Mouse (Mus musculus): ENCODE measurements around the gene Mrpl4.
"Not testable (repeated sequence)": the region's sequence is repeated elsewhere in the genome, so short reads cannot be mapped to it uniquely, and the experiment has no call there.

The Mrpl4 gene

DNA sequence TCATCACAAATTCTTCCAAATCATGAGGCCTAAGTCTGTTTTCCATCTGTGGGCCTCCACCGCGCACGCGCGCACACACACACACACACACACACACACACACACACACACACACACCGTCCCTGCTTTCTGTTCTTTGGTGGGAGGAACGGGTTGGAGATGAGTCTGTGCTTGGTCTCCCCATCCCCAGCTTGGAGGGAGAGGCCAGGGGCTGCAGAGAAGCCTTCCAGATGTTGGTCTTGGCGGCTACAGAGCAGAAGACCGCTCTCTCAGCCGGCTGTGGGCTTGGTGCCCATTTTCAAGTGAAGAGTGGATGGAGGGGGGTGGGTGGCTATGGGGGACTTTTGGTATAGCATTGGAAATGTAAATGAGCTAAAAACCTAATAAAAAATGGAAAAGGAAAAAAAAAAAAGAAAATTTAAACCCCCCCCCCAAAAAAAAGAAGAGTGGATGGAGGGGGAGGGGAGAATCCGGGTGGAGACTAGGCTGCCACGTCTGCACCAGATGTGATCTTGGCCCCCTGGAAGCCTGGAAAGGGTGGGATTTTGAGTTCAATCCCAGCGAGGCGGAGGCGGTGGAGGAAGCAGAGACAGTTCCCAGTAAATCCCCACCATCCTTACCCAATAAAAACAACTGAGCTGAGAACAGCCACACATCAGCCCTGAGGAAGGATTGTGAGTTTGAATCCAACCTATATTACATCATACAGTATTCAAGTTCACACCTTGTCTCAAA is 15.4 kb upstream of the Mrpl4 start:
- DNase-seq: no peak

DNA sequence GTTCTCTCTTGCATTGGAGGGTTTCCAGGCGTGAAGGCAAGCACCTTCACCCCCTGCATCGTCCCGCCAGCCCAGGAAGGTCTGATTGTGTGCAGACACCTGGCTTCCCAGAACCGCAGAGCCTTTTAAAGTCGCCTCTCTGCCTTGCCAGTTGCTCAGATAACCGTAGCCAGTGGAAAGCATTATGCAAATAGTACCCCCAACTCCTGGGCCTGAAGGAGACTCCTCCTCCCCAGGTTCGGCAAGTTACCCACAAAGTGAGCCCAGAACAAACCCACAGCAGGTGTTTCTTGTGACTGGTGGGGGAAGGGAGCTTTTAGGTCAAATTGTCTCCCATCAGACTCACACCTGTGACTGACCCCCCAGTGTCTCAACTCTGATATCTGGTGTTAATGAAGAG is 14.6 kb upstream of the Mrpl4 start:
- DNase-seq: peak in 1 of 2 experiments; percentile 11

DNA sequence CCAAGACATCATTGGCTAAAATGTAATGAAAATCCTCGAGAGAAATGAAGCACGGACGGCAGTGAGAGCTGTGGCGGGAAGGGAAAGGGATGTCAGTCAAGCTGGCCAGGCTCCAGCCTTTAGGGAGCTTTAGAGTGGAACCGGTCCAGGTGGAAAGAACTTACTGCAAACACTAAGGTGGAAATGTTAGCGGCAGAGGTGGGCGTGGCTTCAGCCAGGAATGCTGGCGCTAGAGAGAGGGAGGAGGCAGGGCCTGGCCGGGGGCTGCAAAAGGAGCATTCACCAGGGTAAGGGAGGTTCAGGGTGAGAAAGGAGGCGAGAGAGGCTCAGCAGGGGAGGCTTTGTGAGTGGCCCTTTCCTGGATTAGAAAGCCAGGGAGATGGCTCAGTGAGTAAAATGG is 11.7 kb upstream of the Mrpl4 start:
- DNase-seq: no peak

DNA sequence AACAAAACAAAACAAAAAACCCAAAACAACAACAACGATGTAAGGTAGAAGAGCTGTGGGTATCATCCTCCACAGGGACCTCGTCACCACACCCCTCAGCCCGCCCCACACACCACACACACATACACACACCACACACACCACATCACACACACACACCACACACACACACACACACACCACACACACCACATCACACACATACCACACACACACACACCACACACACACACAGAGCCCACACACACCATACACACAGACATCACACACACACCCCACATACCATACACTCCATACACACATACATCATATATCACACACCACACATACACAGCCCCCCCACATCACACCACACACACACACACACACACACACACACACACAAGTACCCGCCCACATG is 11.0 kb upstream of the Mrpl4 start:
- DNase-seq: no peak

DNA sequence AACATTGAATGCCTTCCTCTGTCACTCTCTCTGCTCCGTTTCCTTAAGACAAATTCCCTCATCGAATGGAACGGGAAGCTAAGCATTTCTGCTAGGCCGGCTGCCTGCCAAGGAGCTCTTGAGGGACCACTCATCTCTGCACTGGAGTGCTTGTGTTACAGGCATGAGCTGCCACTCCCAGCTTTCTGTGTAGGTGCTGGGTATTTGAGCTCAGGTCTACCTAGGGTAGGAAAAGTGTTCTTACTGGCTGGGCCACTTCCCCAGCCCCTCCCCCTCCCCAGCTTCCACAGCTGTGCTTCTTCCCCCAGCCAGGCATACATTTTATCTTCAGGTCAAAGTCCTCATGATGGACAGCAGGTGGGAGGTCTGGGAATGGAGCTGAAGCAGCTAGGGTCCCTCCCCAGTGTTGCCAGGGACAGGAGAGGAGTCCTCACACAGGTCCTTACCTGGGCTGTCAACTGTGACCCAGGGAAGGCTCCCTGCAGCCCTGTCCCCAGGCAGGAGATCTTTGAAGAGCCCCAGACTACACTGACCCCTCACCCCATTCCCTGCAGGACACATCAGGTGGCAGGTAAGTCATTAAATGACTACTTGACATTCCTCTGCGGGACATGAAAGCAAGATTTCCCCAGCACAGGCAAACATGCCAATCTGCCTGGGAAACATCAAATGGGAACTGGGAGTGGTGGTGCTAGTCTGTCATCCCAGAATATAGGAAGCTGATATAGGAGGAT is 9.2 kb upstream of the Mrpl4 start:
- no peak for DNase-seq

DNA sequence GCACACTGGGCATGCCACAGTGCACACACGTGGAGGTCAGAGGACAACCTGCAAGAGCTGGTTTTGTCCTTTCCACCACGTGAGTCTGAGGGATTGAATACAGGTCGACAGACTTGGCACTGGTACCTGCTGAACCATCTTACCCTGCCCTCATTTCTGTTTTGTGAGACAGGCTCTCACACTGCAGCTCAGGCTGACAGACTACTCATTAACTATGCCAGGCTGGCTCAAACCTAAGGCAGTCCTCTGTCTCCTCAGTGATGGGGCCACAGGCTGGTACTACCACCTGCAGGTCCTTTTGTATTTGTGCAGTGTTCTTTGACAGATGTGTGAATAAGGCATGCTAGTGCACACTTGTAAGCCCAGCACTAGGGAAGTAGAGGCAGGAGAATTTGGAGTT is 7.5 kb upstream of the Mrpl4 start:
- DNase-seq: no peak

DNA sequence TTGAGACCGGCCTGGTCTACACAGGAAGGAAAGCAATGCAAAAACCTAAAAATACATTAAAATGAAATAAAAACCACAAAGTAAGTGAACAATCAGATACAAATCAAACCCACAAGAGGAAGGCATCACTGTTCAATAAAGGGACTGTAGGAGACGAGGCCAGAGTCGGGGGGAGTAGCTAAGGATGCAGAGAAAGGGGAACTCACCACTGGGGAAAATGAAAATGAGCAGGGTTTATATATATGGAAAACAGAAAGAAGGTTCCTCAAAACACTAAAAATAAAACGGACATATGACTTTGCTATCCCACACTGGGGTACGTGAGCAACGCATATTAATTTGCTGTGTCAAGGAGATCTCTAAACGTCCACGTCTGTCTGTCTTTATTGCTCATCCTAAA is 5.5 kb upstream of the Mrpl4 start:
- DNase-seq: no peak

DNA sequence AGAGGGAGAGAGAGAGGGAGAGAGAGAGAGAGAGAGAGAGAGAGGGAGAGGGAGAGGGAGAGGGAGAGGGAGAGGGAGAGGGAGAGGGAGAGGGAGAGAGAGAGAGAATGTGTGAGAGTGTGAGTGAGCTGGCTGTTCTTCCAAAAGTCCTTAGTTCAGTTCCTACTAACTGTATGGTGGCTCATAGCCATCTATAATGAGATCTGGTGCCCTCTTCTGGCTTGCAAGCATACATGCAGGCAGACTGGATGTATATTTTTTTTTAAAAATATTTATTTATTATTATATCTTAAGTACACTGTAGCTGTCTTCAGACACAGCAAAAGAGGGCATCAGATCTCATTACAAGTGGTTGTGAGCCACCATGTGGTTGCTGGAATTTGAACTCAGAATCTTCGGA is 4.2 kb upstream of the Mrpl4 start:
- DNase-seq: peak; percentile 20 to 28

DNA sequence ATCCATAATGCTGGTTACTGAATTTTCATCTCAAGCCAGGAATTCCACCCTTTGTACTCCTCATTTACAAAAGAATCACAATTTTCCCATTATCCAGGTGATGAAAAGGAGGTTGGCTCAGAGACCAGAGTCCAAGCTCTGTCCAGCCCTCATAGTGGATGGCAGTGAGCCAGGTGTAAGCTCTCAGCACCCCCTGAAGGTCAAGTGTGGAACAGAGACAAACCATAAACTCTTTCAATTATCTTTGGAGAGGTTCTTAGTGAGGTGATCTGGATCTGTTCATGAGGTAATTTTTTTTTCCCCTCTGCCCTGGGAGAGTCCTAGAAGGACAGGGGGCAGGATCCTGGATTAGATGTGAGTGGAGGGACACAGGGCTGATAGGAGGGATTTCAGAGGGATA is 1.7 kb upstream of the Mrpl4 start:
- peak in 1 of 2 experiments; percentile 22 for DNase-seq

DNA sequence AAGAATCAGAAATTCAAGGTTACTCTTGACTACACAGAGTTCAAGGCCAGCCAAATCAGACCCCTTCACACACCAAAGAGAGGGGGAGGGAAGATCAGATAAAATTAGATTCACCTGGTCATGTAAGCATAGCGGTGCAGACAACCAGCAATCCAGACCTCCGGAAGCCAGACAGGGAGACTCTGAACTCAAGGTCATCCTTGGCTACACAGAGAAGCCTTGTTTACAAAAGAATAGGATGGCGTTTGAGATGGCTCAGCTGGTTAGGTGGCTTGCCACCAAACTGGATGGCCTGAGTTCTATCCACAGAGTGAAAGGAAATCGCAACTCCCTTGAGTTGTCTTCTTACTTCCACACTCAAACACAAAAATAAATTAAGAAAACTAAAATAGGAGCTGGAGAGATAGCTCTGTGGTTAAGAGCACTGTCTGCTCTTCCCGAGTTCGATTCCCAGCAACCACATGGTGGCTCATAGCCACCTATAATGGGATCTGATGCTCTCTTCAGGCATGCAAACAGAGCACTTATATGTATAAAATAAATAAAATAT is 812 bp upstream of the Mrpl4 start:
- no peak for DNase-seq

DNA sequence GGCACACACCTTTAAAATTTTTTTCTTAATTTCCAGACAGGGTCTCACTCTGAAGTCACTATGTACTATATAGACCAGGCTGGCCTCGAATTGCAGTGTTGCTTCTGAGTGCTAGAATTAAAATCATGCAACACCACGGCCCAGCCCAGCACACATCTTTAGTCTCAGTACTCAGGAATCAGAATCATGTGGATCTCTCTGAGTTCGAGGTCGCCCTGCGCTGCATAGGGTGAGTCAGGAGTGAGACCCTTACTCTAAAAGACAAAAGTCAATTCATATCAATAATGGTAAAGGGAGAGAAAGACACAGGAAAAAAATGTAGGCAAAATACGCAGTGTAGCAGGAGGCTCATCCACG is 290 bp upstream of the Mrpl4 start:
- DNase-seq: peak in 1 of 2 experiments; percentile 14

DNA sequence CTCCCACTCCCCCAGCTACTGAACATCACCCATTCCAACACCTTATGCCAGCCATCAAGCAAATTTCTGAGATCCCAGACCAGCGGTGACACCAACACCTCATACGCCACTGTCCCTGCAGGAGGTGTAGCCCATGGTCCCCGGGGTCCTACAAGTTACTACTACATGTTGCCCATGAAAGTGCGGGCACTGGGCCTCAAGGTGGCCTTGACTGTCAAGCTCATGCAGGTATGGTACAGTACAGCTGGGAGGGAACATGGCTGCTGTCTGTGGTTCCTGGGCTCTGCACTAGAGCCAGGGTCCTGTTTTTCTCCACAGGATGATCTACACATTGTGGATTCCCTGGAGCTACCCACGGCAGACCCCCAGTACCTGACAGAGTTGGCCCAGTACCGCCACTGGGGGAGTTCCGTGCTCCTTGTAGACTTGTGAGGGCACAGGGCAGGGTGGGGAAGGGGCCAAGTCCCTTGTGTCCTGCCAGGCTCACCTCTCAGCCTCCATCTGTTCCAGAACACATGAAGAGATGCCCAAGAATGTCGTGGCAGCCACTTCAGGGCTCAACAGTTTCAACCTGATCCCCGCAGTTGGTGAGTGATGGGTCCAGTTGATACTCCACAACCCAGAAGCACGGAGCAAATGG is 4.9 kb downstream of the Mrpl4 start:
- DNase-seq: no peak

DNA sequence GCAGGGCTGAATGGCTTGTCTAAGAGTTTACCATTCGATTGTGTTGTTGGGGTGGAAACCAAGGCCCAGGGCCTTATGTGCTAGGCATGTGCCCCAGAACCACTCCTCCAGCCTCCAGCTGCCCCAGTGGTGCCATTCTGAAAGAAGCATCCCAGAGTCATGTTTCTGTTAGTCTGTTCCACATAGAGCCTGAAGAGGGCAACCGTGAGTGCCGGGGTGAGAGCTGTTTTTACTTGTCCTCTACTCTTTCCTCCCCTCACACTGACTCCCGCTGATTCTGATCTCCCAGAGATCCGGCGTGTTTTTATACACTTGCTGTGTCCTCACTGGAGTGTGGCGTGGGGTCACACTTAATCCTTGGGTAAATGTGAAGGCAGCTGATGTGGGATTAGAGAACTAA is 5.5 kb downstream of the Mrpl4 start:
- no peak for DNase-seq

DNA sequence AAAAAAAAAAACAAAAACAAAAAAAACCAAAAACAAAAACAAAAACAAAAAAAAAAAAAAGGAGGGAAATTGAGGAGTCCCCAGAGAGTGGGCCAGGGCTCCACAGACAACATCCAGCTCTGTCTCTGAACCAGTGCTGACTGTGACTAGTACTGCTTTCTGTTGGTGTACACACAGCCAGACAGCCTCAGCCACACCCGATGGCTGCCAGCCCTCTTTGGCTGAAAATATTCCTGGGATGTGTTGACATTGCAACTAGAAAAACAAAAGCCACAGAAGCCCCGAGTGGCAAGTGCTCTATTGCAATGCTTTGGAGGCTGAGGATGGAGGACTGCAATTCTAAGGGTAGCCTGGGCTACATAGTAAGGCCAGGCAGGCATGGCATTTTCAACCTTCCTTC is 7.8 kb downstream of the Mrpl4 start:
- DNase-seq: no peak

DNA sequence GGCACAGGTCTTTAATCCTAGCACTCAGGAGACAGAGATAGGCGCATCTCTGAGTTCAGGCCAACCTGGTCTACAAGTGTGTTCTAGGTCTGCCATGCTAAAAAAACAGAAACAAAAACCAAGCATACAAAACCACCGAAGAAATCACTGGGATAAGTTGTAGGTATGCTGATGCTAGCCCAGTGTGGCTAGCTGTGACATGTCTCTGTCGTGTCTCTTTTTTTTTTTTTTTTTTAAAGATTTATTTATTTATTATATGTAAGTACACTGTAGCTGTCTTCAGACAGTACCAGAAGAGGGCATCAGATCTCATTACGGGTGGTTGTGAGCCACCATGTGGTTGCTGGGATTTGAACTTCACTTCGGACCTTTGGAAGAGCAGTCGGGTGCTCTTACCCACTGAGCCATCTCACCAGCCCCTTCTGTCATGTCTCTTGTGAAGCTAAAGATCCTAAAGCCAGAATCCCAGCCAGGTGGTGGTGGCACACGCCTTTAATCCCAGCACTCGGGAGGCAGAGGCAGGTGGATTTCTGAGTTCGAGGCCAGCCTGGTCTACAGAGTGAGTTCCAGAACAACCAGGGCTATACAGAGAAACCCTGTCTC is 8.5 kb downstream of the Mrpl4 start:
- not testable (repeated sequence) for DNase-seq

DNA sequence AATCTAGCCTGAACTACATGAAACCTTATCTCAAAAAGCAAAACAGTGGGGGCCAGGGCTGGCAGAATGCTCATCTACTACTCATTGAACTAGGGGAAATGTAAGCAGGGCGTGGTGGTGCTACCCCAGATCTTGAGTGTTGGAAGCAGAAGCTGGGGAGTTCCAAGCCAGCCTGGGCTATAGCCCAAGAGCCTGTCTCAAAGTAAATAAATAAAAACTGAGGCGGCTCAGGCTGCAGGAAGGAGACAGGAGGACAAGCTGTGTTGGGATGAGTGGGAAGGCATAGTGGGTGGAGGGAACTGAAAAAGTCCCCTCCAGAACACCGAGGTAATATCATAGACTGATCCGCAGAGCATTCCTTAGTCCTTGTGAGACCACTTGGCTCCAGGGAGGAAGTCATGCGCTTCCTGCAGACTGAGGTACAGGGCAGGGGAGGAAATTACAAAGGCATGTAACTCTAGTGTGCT is 9.3 kb downstream of the Mrpl4 start:
- DNase-seq: no peak

DNA sequence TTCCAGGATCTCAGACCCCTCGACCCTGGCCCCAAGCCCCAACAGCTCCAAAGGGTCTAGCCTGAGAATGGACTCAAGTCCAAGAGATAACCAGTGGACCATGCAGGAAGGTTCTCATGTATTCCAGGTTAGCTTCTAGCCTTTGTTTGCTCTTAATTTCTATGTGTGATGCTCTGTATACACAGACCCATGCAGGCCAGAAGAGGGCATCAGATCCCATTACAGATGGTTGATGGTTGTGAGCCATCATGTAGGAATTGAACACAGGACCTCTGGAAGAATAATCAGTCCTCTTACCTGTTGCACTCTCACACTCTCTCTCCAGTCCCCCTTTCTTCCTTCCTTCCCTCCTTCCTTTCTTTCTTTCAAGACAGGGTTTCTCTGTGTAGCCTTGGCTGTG is 9.8 kb downstream of the Mrpl4 start:
- peak in 1 of 2 experiments; percentile 12 for DNase-seq

DNA sequence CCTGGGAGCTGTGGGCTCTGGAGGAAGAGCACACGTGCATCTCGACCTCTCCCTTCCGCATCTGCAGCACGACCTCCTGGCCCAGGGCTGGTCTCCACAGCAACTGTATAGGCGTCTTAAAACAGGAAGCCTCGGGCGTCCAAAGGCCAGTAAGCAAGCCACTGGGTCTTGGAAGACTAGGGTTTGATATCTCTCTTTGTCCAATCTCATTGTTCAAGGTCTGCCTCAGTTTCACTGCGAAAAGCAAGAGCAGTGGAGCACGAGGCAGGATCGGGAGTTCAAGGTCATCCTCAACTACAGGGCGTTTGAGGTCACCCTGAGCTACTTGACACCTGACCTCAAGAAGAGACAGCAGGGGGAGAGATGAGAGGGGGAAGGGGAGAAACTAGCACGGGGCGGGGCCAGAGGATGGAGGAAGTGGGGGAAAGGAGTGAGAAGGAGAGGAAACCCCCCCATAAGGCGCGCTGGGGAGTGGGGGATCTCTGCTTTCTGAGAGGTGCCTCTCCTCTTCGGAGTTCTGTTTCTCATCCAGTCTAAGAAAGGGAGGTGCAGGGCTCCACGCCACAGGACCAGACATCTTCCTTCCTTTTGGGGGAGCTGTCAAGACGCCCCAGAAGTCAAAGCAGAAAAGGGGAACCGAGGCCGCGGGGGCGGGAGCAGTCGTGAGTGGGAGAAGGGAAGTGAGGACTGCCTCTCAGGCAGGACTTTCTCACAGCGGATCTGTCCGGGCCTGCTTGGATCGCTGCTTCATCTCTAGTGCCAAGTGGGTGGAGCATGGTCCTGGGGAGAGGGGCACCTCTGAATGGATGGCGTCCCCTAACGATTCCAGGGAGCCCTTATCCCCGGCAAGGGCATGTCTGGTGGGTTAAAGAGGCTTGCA is 12.4 kb downstream of the Mrpl4 start:
- peak; percentile 91 to 93 for DNase-seq

DNA sequence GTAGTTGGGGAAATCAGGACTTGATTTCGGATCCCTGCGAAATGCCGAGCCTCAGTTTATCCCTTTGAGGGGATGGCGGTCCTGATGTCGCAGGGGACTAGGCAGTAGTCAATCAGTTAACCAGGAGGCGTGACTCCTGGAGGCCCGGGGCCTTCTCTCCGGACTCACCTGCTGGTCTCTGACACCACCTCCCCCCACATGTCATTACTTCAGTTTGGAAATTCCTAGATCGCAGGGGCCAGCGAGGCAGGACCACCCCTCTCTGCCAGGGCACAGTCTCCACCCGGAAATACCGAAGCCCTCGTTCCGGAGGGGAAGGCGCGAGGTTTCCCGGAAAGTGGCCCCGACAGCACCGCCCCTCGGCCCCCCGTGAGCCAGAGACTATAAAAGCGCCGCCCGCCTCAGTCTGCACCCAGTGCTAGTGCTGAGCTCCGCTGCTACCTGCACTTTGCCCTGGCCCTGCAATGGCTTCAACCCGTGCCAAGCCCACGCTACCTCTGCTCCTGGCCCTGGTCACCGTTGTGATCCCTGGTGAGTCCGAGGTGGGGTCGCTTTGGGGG is 13.1 kb downstream of the Mrpl4 start, which contains the start of gene Icam1:
Gene Icam1, plus strand, starts transcription at position 415 of the 560 bp plus-strand sequence.
- DNase-seq: peak; percentile 78 to 79

DNA sequence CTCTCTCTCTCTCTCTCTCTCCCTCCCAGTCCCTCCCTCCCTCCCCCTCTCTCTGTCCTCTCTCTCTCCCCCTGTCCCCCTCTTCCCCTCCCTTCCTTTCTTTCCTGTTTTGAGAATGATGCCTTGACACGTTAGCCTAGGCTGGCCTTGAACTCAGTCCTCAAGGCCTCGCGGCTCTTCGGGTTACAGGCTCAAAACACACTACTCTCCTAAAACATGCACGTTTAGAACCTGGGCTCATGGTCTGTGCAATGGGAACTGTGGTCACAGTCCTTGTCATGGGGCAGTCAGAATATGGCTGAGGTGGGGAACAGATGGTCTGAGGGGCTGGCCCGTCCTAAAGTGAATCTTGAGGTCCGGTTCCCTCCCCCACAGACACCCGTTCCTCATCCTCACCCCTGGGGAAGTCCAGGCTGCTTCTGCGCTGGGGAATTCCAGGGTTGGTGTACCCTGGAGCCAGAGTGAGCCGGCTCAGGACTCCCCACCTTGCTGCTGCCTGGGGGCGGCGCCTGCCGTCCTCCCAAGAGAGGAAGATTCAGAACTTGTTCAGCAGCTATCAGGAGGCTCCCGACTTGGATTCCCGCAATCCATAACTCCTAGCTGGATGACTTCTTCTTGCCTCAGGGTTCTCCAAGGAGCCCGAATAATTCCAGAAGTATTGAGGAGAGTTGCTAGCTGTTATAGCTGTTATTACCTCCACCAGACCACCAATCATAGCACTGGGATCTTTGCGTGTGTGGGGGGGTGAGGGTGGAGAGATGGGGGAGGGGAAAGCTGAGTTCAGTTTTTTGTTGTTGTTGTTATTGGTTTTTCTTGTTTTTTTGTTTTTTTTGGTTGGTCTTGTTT is 14.0 kb downstream of the Mrpl4 start:
- peak; percentile 44 to 49 for DNase-seq

DNA sequence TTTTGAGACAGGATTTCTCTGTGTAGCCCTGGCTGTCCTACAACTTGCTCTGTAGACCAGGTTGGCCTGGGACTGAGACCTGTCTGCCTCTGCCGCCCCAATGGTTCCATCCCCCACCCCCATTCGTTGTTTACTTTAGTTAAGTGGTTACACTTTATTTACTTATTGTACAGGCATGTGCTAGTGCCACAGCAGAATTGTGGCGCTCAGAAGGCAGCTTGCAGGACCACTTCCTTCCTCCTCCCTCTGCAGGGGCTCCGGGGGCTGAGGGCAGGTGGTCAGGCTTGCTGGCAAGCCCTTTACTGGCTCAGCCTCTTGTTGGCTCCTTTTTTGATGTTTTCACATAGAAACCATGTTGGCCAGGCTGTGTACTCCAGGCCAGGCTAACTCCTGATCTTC is 14.6 kb downstream of the Mrpl4 start:
- DNase-seq: peak; percentile 20 to 29
